Mouse (Mus musculus) hindlimb bud, embryonic 11.5 days (tissue): ENCODE data around the gene Ube4b.

ENCODE experiments used
- DNase-seq: peaks from one replicate; pipeline ENCODE4 v3.0.0-alpha.2; 2012; ENCODE audit warnings: low read depth, low spot score; ENCODE audit errors: extremely low spot score

Gene Ube4b

GRCm38 (mm10) chr4:149396433-149397306 lies 29.9 kb downstream of the Ube4b start:
- no peak for DNase-seq

DNA sequence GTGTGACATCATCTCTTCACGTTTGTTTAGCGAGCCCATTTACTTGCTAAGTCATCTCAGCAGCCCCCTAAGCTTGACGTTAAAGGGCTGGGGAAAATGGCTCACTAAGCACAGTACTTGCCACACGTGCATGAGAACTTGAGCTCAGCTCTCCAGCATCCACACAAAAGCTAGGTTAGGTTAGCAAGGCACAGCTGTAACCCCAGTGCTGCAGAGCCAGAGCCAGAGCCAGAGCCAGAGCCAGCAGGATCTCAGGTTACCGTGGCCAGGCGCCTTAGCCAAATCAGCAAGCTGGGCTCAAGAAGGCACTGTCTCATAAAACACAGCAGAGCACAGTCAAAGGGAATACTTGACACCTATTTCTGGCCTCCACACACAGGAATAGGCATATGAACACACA lies 31.0 kb downstream of the Ube4b start:
- DNase-seq, result peak; percentile 24

GRCm38 (mm10) chr4:149394292-149394691 lies 32.3 kb downstream of the Ube4b start:
- DNase-seq, result no peak

- DNase-seq, result no peak
Observed at GRCm38 (mm10) chr4:149393311-149393995, 33.1 kb downstream of the Ube4b start.

DNA sequence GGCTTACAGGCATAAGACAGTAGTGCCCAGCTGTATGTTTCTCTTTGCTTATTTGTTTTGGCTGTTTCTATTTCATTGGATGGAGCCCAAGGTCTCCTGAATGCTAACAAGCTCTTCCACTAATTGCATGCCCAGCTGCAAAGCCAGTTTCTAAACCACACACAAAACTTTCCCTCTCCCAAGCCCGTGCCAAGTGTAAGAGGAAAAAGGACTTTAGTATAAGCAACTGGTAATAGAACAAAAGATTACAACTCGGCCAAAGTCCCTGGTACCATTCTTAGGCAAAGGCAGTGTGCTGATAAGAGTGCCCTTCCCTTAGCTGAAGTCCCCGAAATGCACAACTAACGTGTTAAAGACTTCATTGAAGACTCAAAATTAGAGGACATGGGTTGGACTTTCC lies 34.2 kb downstream of the Ube4b start:
- DNase-seq, result no peak

GRCm38 (mm10) chr4:149381001-149381400 lies 45.5 kb downstream of the Ube4b start:
- no peak for DNase-seq

GRCm38 (mm10) chr4:149379881-149380280 lies 46.7 kb downstream of the Ube4b start:
- DNase-seq, result no peak

GRCm38 (mm10) chr4:149378819-149379218 lies 47.7 kb downstream of the Ube4b start:
- DNase-seq, result no peak

- DNase-seq, result no peak
Observed at GRCm38 (mm10) chr4:149376034-149376433, 50.5 kb downstream of the Ube4b start.

DNA sequence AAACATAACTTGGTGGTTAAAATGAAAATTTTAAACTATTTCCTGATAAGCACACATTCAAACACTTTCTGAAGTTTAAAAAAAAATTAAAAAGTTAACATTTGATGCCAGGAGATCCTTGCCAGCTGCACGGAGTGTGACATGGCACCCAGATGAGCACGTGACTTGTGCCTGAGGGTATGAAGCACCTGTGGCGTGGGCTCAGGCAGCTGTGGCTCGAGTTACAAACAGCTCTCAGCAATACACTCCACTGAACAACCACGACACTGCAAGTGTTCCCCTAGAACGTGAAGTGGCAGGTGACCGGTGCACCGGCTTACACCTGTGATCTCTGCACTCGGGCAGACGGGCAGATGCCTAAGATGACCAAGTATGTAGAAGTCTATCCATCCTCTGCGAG lies 51.9 kb downstream of the Ube4b start:
- no peak for DNase-seq

DNA sequence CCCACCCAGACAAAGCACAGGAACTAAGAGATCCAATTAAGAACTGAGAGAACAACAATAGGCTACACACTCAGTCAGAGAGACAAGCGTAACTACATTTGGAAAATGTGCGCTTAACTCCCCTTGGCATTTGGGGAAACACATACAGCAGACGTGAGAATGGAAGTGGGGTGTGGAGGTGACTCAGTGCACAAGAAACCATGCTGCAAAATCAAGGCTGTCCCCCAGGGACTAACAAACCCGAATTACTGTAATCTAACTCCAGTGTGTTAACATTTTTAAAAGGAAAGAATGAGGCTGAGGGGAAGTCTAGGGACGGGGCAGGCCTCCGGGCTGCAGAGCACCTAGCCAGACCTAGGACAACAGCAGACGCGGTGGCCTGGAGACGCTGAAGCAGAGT lies 52.6 kb downstream of the Ube4b start:
- no peak for DNase-seq

- DNase-seq, result peak; percentile 14
Observed at GRCm38 (mm10) chr4:149373431-149373830, 53.1 kb downstream of the Ube4b start.

GRCm38 (mm10) chr4:149365702-149366370 lies 60.7 kb downstream of the Ube4b start:
- no peak for DNase-seq

DNA sequence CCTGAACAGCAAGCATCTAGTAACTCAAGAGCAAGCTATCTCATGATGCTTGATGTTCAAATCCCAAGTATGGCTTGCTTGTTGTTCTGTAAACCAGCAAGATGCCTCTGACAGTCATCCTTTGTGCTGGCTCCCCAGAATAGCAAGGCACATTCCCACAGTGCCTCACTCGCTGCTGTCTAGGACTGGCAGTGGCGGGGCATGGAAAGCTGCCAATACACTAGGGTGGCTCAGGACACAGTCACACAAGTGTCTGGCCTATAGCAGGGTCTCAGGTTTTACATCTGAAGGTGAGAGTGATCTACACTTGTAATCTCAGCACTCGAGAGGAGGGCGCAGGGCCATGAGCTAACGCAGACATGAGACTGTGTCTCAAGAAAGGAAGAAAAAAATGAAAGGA lies 61.7 kb downstream of the Ube4b start:
- DNase-seq, result no peak

GRCm38 (mm10) chr4:149361051-149361450 lies 65.5 kb downstream of the Ube4b start:
- no peak for DNase-seq

DNA sequence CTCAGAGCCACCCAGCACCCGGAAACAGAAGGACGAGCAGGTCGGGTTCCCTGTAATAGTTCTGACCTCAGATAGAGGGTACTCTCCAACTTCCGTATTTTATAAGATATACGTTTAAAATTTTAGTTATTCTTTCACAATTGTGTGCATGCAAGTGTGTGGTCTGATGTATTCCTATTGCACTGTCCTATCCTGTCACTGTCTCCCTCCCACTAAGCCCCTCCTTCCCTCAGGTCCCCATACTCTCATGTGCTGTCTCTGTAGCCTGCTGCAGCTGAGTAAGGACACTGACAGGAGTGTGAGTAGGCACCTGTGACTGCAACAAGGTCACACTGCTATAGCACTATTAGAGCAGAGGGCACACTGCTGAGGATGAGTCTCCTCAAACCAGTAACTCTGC lies 65.9 kb downstream of the Ube4b start:
- no peak for DNase-seq

DNA sequence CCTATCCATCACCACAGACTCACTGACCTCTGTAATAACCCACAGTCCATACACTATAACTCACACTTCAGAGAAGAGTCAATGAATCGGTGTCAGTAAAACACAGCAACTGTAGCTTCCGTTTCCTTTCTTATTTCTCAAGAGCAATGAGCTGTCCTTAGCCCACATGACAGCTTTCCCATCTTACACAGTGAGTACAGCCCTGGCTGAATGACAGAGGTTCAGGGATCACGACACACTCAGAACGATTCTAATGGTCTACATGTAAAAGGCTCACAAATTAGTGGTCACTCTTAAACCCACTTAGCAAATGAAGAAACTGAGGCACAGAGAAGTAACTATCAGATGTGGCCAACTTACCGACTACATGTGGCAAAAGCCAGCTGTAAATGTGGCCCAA lies 68.6 kb downstream of the Ube4b start:
- no peak for DNase-seq

- DNase-seq, result no peak
Observed at GRCm38 (mm10) chr4:149354671-149355070, 71.9 kb downstream of the Ube4b start.

DNA sequence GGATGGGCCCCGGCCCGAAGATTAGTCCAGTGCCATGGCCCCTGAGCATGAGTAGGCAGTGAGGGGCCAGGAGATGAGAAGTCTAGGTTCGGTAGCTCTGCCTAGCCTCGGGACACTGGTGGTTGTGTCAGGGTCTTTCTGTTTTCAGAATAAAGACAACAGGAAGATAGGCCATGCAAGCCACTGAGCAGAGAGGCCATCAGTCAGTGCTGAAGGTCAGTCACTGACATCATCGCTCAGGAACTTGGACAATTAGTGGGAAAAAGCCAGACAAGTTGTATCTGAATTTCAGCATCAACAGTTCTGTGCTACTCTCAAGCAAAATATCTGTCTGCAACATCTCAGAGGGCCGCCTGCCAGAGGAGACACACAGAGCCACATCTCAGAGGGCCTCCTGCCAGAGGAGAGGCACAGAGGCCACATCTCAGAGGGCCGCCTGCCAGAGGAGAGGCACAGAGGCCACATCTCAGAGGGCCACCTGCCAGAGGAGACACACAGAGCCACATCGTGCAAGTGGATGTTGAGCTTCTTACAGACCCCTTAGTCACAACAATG lies 74.9 kb downstream of the Ube4b start:
- DNase-seq, result no peak

GRCm38 (mm10) chr4:149348963-149349362 lies 77.6 kb downstream of the Ube4b start:
- no peak for DNase-seq

GRCm38 (mm10) chr4:149345873-149346272 lies 80.7 kb downstream of the Ube4b start:
- no peak for DNase-seq
